ENCODE assay signal across 21 mouse cellular contexts in the genomic region with DNA sequence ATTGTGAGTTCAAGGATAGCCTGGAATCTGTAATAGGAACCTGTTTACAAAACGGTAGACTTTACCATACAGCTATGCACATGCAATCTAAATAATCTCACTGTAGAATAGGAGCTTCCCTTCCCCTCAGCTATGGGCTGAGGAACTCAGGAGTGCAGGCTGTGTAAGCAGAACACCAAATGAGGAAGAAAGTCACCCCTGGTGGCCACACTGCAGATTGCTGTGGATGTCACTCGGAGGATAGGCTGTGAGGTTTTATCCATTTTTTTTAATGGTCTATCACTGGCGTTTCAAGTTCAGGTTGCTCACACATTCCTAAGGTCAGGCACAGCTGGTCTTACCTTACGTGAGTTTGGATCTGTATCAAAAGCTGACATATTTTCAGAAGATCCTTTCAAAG.
DNase-seq lines count a peak whose midpoint lies in the region; ATAC-seq and TF ChIP-seq lines count a peak whose summit lies in the region.
"Had no signal": no experiment of that assay in that cellular context is flagged by ENCODE, and none has a peak within 500 bp of the region (broad histone marks: within the 10 kb centered on the region; RNA-seq: fewer than 3 reads in every experiment).

No protein-coding gene starts in this region.

- no peak for ATAC-seq in hindbrain, postnatal 0 days
- no peak for ATAC-seq in hindbrain, embryonic 12.5 days (ENCODE audit: low FRiP score)
- ATAC-seq in common myeloid progenitor, adult 5-6 weeks (replicated peaks; ENCODE audit: low read depth, poor library complexity, severe bottlenecking): peak; percentile 97
- ATAC-seq: CD4-positive, CD25-positive, alpha-beta regulatory T cell, adult 4 months; forebrain, embryonic 14.5 days; hindbrain, embryonic 16.5 days had no signal

- H3K36me3 ChIP-seq in hindbrain, postnatal 0 days (ENCODE audit: insufficient read depth, low read length): no peaks in the 10 kb centered on the region
- H3K36me3 ChIP-seq in hindbrain, embryonic 12.5 days: no peaks in the 10 kb centered on the region
- no peaks in the 10 kb centered on the region for H3K36me3 ChIP-seq in E14TG2a.4 (ENCODE audit: insufficient read depth, low read length)
- H3K36me3 ChIP-seq: heart, embryonic 12.5 days; limb, embryonic 12.5 days; neural tube, embryonic 15.5 days had no signal

- H3K9ac ChIP-seq in hindbrain, postnatal 0 days (replicated peaks; ENCODE audit: low read length): no peak overlapping the region
- H3K9ac ChIP-seq in hindbrain, embryonic 12.5 days: no peak overlapping the region
- H3K9ac ChIP-seq: heart, embryonic 12.5 days; limb, embryonic 12.5 days; neural tube, embryonic 15.5 days had no signal

- WGBS in hindbrain, postnatal 0 days: 82% methylated on average over 4 of the region's 4 CpGs
- 80% methylated on average over 4 of the region's 4 CpGs for WGBS in hindbrain, embryonic 12.5 days

- H3K4me1 ChIP-seq in hindbrain, postnatal 0 days (ENCODE audit: insufficient read depth, low read length): no peaks in the 10 kb centered on the region
- no peaks in the 10 kb centered on the region for H3K4me1 ChIP-seq in hindbrain, embryonic 12.5 days
- H3K4me1 ChIP-seq in E14TG2a.4 (replicated peaks; ENCODE audit: low read depth, low read length): no peaks in the 10 kb centered on the region
- H3K4me1 ChIP-seq: neural tube, embryonic 15.5 days had no signal

- TF ChIP-seq CTCF in hindbrain, postnatal 0 days (IDR thresholded peaks at IDR 0.05; ENCODE audit: low read depth): peak; percentile 39
- TF ChIP-seq CTCF in E14TG2a.4 (conservative IDR thresholded peaks at IDR 0.05; ENCODE audit: low read length): peak; percentile 13; the same call in 1 of the 2 replicates

- no peaks in the 10 kb centered on the region for H3K9me3 ChIP-seq in hindbrain, postnatal 0 days (ENCODE audit: low read length)
- H3K9me3 ChIP-seq in hindbrain, embryonic 12.5 days (replicated peaks): no peaks in the 10 kb centered on the region
- no peaks in the 10 kb centered on the region for H3K9me3 ChIP-seq in E14TG2a.4 (ENCODE audit: low read length)
- H3K9me3 ChIP-seq: heart, embryonic 12.5 days; limb, embryonic 12.5 days; neural tube, embryonic 15.5 days had no signal

- no peaks in the 10 kb centered on the region for H3K27me3 ChIP-seq in hindbrain, postnatal 0 days (ENCODE audit: insufficient read depth, low read length)
- no peaks in the 10 kb centered on the region for H3K27me3 ChIP-seq in hindbrain, embryonic 12.5 days
- no peaks in the 10 kb centered on the region for H3K27me3 ChIP-seq in E14TG2a.4 (ENCODE audit: insufficient read depth, low read length)
- H3K27me3 ChIP-seq: heart, embryonic 12.5 days; limb, embryonic 12.5 days; neural tube, embryonic 15.5 days had no signal

- H3K4me2 ChIP-seq in hindbrain, postnatal 0 days (ENCODE audit: low read depth, low read length): no peak overlapping the region
- H3K4me2 ChIP-seq in hindbrain, embryonic 12.5 days (replicated peaks): no peak overlapping the region
- H3K4me2 ChIP-seq: heart, embryonic 12.5 days; limb, embryonic 12.5 days; neural tube, embryonic 15.5 days had no signal

- H3K27ac ChIP-seq in hindbrain, postnatal 0 days: no peak overlapping the region
- no peak overlapping the region for H3K27ac ChIP-seq in hindbrain, embryonic 12.5 days
- H3K27ac ChIP-seq: limb, embryonic 12.5 days; macrophage; neural tube, embryonic 15.5 days had no signal

- DNase-seq in hindbrain, postnatal 0 days (ENCODE audit: low spot score): no peak
- DNase-seq in 3T3-L1 (ENCODE audit: low read depth, low spot score): peak; percentile 32
- no peak for DNase-seq in right cerebral cortex, postnatal 10 days (ENCODE audit: low spot score in 2 of 2)
- no peak for DNase-seq in T-cell, adult 2 months (ENCODE audit: low spot score)
- DNase-seq in retina, embryonic 14.5 days (ENCODE audit: low spot score): no peak
- DNase-seq: cerebellum, adult 11 months; cerebellum, postnatal 36 days; kidney, adult 9 months; midbrain, embryonic 14.5 days; thymus, postnatal 4 days had no signal

- no peak overlapping the region for H3K4me3 ChIP-seq in hindbrain, postnatal 0 days (ENCODE audit: low read length)
- H3K4me3 ChIP-seq in hindbrain, embryonic 12.5 days: no peak overlapping the region
- no peak overlapping the region for H3K4me3 ChIP-seq in E14TG2a.4 (replicated peaks; ENCODE audit: low read length)
- H3K4me3 ChIP-seq: heart, embryonic 12.5 days; limb, embryonic 12.5 days; myocyte; neural tube, embryonic 15.5 days had no signal
